Mouse (Mus musculus): Measurements from ENCODE around the gene Gm3727. TPM values are rescaled to one million over a fixed set of nuclear protein-coding genes. Genes with fewer than 3 reads are reported as not detected.

The Gm3727 gene
- polyA plus RNA-seq (2015; fragmentation: Nextera tagmentation; extraction: Ambion mirVana), result not detected in 2 replicates

DNA sequence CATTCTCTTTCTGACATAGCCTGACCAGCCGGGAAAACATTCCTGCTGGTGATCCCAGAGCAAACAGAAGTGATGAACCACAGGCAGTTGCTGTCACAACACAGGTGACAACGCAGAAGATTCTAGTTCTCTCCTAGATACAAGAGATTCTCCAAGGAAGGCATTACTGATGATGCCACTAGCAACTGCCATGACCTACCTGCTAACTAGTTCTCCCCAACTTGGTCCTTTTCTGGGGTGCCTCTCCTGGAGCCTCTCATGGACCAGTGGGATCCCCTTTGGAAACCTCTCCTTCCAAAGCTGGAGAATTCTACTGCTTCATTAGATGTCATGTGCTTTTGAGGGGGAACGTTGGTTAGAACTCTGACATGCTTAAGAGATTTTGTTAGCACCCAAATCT lies at the start of gene Gm3727:
Gm3727 (minus strand) TSS at position 101 of the 400 bp plus-strand sequence.

Other genes with a start within 250 kb of the Gm3727 start
- gene Gm10406, start 237.3 kb downstream of the Gm3727 start, polyA plus RNA-seq (2015; fragmentation: Nextera tagmentation; extraction: Ambion mirVana), result 0.19 and 0.24 TPM in 2 replicates
- gene Gm3685, start 219.7 kb downstream of the Gm3727 start, polyA plus RNA-seq (2015; fragmentation: Nextera tagmentation; extraction: Ambion mirVana), result not detected in 2 replicates
- 1.1 and 1.2 TPM in 2 replicates for gene Gm3696, start 164.1 kb downstream of the Gm3727 start, polyA plus RNA-seq (2015; fragmentation: Nextera tagmentation; extraction: Ambion mirVana)
- gene Gm6676, start 139.3 kb downstream of the Gm3727 start, polyA plus RNA-seq (2015; fragmentation: Nextera tagmentation; extraction: Ambion mirVana), result not detected in 2 replicates
- gene Gm3512, start 90.2 kb downstream of the Gm3727 start, polyA plus RNA-seq (2015; fragmentation: Nextera tagmentation; extraction: Ambion mirVana), result 1.5 and 1.6 TPM in 2 replicates
- not detected in 2 replicates for gene Gm16434, start 70.2 kb downstream of the Gm3727 start, polyA plus RNA-seq (2015; fragmentation: Nextera tagmentation; extraction: Ambion mirVana)
- 0.09 TPM in 1 of 2 replicates, not detected in the other for gene Gm3739, start 50.3 kb upstream of the Gm3727 start, polyA plus RNA-seq (2015; fragmentation: Nextera tagmentation; extraction: Ambion mirVana)
- gene Gm5797, start 67.7 kb upstream of the Gm3727 start, polyA plus RNA-seq (2015; fragmentation: Nextera tagmentation; extraction: Ambion mirVana), result not detected in 2 replicates
- not detected in 2 replicates for gene Gm8374, start 100.4 kb upstream of the Gm3727 start, polyA plus RNA-seq (2015; fragmentation: Nextera tagmentation; extraction: Ambion mirVana)
- gene Gm3755, start 186.2 kb upstream of the Gm3727 start, polyA plus RNA-seq (2015; fragmentation: Nextera tagmentation; extraction: Ambion mirVana), result not detected in 2 replicates
- gene Gm3752, start 219.0 kb upstream of the Gm3727 start, polyA plus RNA-seq (2015; fragmentation: Nextera tagmentation; extraction: Ambion mirVana), result 0.16 TPM in 1 of 2 replicates, not detected in the other

All from skeletal muscle tissue, postnatal 0 days (tissue).